Mouse (Mus musculus) lung, adult 2 months (tissue): Measurements from ENCODE around the gene Gimap1. TPM values are rescaled to one million over a fixed set of nuclear protein-coding genes. Genes with fewer than 3 reads are reported as not detected.

Experiments
- DNase-seq: peaks from one replicate; pipeline ENCODE4 v3.0.0; 2022
- H3K4me1 ChIP-seq: fragments of 200-500 bp; 2 replicates; pipeline ENCODE4 v1.6.1; 2011; ENCODE audit warnings: low read length; ENCODE audit not compliant: control insufficient read depth, insufficient read depth
- H3K4me3 ChIP-seq: fragments of 200-500 bp; replicated peaks from 2 replicates; pipeline ENCODE3; 2011; ENCODE audit warnings: low read depth, mild to moderate bottlenecking, control low read depth, low read length; ENCODE audit errors: extremely low read depth
- CTCF ChIP-seq: fragments of 200-500 bp; IDR thresholded peaks from 2 replicates; pipeline ENCODE4 v1.5.1; 2011; ENCODE audit warnings: mild to moderate bottlenecking, low read length, control low read depth; ENCODE audit not compliant: insufficient read depth
- POLR2A ChIP-seq: fragments of 200-500 bp; IDR thresholded peaks from 2 replicates; pipeline ENCODE4 v1.6.1; 2011; ENCODE audit warnings: low read depth, mild to moderate bottlenecking, control low read depth, low read length, borderline replicate concordance; ENCODE audit errors: extremely low read depth
- WGBS: fragments of 180-500 bp; shearing (Covaris S2); methylation state at CpG from one replicate; pipeline ENCODE4 v1.1.7; 2018; 5-methylcytosine and 5-hydroxymethylcytosine counted together
- polyA plus RNA-seq: library from polyadenylated mRNA; depleted of rRNA; stranded (reverse); fragments of >200 nt; gene quantifications from 2 replicates; pipeline ENCODE4 v1.2.3, GENCODE M21; 2012; rRNA removed

The Gimap1 gene
- polyA plus RNA-seq, 1 experiment = 29.9 TPM

DNA sequence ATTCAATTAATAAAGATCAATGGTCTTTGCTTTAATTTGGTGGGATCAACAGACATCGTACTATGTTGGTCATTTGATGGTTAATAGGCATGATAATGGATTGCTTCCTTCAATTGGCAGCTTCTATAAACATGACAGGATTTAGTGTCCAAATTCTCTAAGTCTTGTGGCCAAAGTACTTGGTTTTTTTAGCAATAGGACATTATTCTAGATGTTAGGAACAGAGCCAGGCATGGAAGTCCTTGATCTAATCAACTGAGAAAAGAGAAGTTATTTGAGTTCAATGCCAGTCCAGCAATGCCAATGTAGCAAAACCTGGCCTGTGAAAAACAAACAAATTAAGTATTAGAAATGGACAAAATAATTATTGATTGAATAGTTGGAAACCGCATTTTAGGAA is 46.7 kb downstream of the Gimap1 start:
- 58% methylated on average over 2 of the region's 2 CpGs for WGBS
- Histone ChIP-seq H3K4me1 (peaks cover 6% of the 10 kb centered on the region), H3K4me3 (no peak overlapping the region)
- TF ChIP-seq CTCF (no peak), POLR2A (no peak)
- no peak for DNase-seq

DNA sequence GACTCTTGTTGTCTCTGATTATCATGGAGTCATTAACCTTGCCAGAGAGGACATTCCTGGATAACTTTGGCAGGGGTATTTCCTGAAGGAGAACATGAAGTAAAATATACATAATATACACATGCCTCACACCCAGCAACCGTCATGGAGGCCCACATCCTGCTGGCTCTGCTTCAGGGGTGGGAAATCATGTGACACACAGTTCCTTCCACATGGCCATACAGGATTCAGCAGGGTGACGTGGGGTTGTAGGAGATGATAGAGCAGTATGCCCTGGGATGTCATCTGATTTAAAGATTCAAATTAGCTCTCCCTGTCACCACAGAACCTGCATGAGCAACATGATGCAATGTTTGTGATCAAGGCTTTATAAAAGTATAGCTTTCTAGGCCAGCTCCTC is 49.0 kb downstream of the Gimap1 start:
- TF ChIP-seq POLR2A (no peak), CTCF (no peak)
- DNase-seq = no peak
- Histone ChIP-seq H3K4me3 (no peak overlapping the region), H3K4me1 (peaks cover 6% of the 10 kb centered on the region)
- 64% methylated on average over 2 of the region's 2 CpGs for WGBS

Other genes starting within 250 kb of the Gimap1 start
- gene Atp6v0e2, start 201.4 kb upstream of the Gimap1 start, polyA plus RNA-seq = 29.9 and 35.5 TPM in 2 replicates
- gene Lrrc61, start 184.3 kb upstream of the Gimap1 start, polyA plus RNA-seq = 16.8 and 19.8 TPM in 2 replicates
- gene Rarres2, start 166.3 kb upstream of the Gimap1 start, polyA plus RNA-seq = 179 and 229 TPM in 2 replicates
- gene Gm45021, start 149.4 kb upstream of the Gimap1 start, polyA plus RNA-seq = not detected in 2 replicates
- gene Repin1, start 145.2 kb upstream of the Gimap1 start, polyA plus RNA-seq = 34.2 and 42.7 TPM in 2 replicates
- not detected in 2 replicates for gene Gm44965, start 145.1 kb upstream of the Gimap1 start, polyA plus RNA-seq
- gene Zfp775, start 137.0 kb upstream of the Gimap1 start, polyA plus RNA-seq = 6.7 and 7.2 TPM in 2 replicates
- gene AI854703, start 112.3 kb upstream of the Gimap1 start, polyA plus RNA-seq = 0.98 and 1.3 TPM in 2 replicates
- 11.4 and 15.2 TPM in 2 replicates for gene Gimap8, start 91.8 kb upstream of the Gimap1 start, polyA plus RNA-seq
- gene Gimap9, start 62.9 kb upstream of the Gimap1 start, polyA plus RNA-seq = 2.8 and 5.2 TPM in 2 replicates
- 40.8 and 58.9 TPM in 2 replicates for gene Gimap4, start 54.5 kb upstream of the Gimap1 start, polyA plus RNA-seq
- gene Gimap6, start 30.8 kb upstream of the Gimap1 start, polyA plus RNA-seq = 23.5 and 40.1 TPM in 2 replicates
- 1.8 TPM in 1 of 2 replicates, not detected in the other for gene Gm28053, start 20.4 kb upstream of the Gimap1 start, polyA plus RNA-seq
- gene Gimap7, start 20.4 kb upstream of the Gimap1 start, polyA plus RNA-seq = 0.72 and 1.2 TPM in 2 replicates
- 28.6 and 32.8 TPM in 2 replicates for gene Gimap5, start 7.1 kb downstream of the Gimap1 start, polyA plus RNA-seq
- gene Gimap3, start 31.8 kb downstream of the Gimap1 start, polyA plus RNA-seq = 12.5 and 15.4 TPM in 2 replicates
- 254 and 269 TPM in 2 replicates for gene Tmem176a, start 101.9 kb downstream of the Gimap1 start, polyA plus RNA-seq
- 521 and 609 TPM in 2 replicates for gene Tmem176b, start 102.4 kb downstream of the Gimap1 start, polyA plus RNA-seq
- gene Aoc1, start 133.8 kb downstream of the Gimap1 start, polyA plus RNA-seq = 4.8 and 8.1 TPM in 2 replicates
- gene 1600015I10Rik, start 190.8 kb downstream of the Gimap1 start, polyA plus RNA-seq = not detected in 2 replicates
- not detected in 2 replicates for gene Doxl2, start 235.9 kb downstream of the Gimap1 start, polyA plus RNA-seq
- gene Svs1, start 247.8 kb downstream of the Gimap1 start, polyA plus RNA-seq = not detected in 2 replicates